Mouse (Mus musculus) retina, postnatal 1 day (tissue): ENCODE measurements around the gene Usp2.

Source experiments
- DNase-seq: peaks from one replicate; pipeline ENCODE4 v3.0.0-alpha.2; 2012

Usp2 gene

DNA sequence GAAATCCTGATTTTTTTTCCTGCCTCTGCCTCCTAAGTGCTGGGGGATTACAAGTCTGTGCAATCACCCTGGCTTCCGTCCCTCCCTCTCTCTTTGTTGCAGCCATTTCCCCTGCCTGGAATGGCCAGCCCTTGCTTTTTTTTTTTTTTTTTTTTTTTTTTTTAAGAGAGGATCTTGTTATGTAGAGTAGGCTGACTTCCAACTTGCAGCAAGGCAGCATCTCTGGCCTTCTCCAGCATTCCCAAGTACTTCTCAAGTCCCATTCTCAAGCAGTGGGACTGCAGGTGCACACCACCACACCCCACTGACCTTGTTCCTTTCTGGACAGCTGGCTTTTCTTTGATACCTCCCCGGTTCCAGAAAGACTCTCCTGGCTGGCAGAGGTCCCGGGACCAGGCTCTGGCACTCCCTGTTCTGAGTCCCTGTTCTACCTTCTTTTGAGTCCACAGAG, 60.6 kb downstream of the Usp2 start:
- no peak for DNase-seq

DNA sequence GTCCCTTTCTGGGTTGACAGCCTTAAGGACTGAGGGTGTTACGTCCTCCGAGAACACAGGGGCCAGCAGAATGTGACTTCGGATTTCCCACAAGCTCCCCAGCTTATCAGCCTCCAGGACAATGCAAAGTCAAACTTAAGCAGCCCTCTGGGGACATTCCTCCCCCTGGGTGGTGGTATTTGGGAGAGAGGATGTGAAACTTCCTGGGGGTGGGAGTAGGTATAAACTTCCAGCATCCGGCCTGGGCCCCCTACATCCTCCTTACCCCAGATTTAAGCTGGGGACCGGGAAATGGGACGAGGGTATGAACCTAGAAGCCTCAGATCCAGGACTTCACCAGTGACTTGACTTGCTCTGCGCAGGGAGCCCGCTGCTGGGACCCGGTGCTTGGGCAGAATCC, 62.8 kb downstream of the Usp2 start:
- no peak for DNase-seq

DNA sequence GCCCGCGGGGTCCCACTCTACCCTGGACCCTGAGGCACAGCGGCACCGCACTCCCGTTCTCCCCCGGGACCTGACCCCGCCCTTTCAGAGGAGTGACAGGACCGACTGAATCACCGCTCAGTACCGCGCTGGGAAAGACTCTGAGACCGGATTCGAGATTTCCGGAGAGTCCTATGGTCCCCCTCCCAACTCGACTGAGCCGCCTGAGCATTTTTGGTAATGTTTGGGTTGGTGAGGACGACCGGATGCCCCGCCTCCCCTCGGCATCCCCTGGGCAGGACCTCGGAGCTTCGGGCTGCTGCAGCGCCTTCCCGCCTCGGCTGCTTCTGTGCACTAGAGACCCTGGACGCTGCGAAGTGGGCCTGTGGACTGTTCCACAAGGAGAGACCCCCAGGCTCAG, 63.2 kb downstream of the Usp2 start:
- peak; percentile 69 for DNase-seq

DNA sequence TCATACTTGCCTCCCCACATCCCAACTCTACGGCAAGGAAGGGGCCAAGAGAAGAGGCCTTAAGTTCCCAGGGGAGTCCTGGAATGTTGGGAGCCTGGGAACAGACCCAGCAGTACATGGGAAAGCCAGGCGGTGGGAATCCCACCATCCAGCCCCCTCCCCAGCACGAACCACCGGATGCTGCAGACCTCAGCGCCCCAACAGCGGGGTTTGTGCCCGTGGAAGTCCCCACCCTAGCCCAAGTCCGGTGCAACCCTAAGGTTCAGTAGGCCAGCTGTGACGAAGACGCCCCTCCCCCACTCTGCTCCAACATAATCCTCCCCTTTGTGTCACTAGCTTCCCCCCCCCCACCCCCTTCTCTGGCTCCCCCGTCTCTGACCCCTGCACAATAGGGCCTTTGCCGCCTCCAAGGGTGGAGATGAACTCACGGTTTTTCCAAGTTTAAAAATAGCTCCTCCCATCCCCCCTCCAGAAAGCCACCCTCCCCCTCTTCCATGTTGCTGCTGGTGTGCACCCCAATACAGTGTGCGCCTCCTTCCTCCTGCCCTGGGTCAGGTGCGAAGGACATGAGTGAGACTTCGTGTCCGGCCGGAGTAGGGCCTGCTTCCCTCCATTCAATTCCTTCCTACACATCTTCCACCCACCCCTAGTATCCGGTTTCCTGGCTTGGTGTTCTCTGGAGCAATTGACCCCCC, 63.9 kb downstream of the Usp2 start:
- DNase-seq, result peak; percentile 84

DNA sequence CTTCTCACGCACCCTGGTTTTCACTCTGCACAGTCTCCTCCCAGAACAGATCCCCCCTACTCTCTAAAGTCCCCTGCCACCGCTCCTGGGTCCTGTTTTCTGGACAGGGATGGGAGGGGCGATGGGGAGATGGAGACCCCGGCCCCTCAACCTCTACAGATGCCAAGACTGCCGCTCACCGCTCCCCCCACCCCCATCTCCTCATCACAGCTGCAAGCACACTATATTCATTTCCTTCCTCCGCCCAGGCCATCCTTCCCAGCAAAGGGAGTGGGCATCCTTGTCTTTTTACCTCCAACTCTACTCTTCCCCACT, 64.4 kb downstream of the Usp2 start:
- DNase-seq, result no peak

DNA sequence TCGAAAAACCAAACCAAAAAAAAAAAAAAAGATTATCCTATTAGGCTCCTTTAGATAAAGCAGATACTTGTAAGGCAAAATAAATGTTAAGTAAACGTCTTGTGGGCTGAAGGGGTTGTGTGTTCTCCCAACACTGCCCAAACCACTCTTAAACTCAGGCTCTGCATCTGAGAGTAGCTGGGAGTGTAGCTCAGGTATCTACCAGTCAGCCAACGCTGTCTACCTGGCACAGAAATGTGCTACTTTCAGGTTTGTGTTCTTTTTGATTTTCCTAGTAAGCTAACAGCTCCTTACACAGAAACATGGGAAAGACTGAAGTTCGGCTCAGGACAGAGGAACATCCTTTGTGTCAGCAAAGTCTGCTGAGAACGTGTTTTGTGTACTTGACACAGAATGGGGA, 65.4 kb downstream of the Usp2 start:
- DNase-seq, result no peak

DNA sequence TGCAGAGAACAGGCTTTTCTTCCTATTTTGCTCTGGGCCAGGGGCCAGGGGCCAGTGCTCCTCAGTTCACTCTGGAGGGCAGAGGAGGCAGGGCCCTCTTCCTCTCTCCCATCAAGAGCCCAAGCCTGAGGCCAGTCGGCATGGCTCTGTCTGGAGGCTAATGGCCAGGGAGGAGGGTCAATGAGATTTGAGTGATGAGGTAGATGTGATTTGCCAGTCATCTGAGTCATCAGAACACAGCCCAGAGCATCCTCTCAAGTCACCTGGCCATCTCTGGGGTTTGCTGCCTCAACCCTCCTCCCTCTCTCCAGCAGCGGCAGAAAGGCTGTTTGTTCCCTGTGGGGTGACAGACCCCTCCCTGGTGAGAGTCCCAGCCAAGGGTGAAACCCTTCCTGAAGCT, 66.5 kb downstream of the Usp2 start:
- DNase-seq, result no peak

DNA sequence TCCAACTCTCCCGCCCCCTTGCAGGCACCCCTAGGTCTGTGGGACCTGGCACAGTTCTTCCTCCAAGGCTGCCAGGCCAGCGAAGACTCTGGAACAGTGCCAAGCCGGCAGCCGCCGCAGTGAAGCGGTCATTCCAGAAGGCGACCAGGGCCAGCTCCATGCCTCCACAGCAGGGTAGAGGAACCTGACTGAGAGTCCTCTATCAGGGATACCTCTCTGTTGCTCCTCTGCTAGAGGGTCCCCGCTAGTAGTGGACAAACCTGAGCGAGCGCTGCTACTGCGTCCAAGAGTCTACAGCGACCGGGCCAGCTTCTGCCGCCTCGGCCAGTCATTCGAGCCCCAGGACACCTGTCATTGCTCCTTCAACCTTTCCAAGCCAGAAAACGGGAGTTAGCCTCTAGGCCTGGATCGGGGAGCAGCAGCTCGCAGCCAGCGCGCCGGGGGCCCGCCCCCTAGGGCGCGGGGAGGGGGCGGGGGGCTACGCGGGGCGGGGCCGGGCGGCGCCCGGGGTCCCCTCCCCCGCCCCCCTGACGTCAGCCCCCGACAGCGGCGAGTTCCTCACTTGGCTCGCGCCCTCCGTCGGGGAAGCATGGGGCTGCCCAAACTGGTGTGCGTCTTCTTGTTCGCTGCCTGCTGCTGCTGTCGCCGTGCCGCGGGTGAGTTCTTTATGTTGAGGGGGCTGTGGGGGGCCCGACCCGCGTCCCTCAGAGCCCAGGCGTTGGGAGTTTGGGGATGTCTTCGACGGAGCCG, 67.5 kb downstream of the Usp2 start, which contains the start of gene Mcam:
Mcam (plus strand) TSS at position 369 of the 750 bp plus-strand sequence.
- peak; percentile 81 for DNase-seq

DNA sequence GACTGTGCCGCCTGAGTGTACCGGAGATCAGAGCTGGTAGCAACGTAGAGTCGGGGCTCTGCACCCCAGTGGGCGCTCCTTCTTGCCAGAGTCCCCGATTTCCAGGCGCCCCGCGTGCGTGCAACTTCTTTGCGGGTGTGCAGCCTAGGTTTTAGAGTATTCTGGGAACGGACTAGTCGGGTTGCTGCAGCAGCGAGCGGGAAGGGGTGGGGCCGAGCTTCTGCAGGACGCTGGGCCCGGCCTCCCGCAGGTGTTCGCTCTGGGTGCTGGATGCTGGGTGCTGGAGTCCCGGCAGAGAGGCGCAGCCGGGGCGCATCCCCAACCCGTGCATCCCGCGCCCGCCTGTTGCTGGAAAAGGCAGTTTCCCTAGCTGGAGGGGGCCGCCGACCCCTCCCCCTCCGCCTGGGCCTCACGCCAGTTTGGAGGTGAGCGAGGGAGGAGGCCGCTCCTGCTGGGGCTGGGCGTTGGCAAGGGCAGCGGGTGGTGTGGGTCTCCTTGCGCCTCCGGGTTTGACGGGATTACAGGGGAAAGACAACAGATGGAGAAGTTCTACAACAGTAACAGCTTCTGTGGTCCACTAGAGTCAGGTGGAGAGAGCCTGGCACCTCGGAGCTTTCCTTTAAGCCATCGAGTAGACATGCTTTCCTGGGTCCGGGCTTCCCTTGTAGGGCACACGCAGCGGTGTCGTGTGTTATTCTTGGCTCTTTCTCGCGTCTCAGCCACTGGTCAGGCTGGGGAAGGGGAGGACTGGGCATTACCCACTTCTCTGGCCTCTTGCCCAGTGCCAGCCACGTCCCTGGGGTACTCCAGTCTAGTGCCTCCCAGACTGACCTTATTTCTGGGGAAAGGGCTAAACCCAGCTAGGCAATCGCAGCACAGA, 68.3 kb downstream of the Usp2 start:
- peak; percentile 68 for DNase-seq

DNA sequence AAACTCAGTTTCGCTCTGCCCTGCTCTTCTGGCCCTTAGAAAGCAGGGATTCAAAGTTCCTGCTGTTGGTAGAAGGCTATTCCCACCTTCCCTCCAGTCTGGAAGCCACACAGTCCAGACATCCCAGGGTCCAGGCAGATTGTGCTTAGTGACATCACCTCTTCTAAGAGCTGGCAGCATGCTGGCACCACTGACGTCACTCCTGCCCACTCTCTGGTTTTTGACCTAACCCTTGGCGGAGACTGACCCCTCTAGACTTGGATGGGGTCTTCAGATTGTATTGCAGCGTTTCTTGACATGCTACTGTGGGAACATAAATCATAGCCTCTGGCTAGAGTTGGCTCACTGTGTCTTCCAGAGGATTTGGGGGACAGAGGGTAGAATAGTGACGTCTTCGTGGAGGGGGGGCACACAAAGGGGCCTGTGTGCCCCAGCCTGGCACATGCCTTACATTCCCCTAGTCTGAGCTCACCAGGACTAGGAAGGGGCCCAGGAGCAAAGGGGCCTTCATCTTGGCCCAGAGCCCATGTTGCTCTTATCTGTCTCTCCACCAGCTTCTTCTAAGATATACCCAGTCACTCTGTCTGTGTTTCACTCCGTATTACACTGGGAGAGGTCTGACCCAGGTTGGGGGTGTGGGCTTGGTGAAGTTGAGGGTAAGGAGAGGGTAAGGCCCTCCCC, 69.0 kb downstream of the Usp2 start:
- peak; percentile 59 for DNase-seq

DNA sequence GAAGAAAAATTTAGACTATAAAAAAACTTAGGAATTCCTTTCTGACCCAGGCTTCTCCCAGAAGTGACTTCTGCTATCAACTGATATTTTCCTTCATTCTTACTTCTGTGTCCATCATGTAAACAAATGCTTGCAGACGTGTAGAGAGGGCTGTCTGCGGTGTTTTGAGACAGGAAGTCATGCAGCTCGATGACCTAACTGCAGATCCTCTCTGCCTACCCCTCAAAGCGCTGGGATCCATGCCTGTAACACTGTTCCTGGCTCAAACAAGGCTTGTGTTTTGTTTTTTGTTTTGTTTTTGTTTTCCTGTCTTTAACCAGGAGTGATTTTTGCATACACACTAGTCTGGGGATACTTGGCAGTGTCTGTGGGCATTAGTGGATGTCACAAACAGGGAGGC, 71.0 kb downstream of the Usp2 start:
- DNase-seq, result no peak

DNA sequence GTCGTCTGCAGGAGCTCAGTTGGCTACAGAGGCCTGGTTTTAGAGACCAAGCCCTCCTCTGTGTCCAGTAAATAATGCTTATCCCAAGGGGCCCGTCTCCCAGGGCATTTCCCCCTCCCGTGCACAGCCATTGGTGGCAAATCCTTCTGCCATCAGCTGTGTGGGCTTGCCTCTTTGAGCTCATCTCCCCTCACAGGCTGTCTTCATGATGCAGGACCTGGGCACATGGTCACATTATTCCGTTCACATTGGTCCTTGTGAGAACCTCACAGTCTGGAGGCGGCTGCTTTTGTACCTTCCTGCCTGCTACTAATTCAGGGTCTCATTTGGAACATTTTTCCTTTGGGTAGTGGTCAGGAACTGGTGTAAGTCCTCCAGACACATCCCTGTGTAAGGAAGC, 75.1 kb downstream of the Usp2 start:
- DNase-seq, result no peak

DNA sequence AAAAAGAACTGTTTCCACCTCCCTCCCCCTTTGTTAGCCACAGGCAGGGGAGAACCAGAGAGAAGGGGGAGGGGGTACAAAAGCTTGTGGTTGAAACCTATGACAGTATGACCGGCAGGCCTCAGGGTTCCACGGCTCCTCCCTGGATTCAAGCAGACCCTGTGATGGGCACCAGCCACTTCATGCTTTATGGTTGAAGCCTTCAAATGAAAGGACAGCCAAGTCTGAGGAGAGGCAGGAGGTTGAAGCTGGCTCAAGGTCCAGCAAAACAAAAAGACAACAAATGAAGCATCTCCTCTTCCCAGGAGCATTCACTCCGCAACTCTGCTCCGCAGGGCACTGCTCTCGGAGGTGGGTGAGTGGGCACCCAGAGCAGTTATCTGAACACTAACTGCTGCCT, 76.6 kb downstream of the Usp2 start:
- no peak for DNase-seq

DNA sequence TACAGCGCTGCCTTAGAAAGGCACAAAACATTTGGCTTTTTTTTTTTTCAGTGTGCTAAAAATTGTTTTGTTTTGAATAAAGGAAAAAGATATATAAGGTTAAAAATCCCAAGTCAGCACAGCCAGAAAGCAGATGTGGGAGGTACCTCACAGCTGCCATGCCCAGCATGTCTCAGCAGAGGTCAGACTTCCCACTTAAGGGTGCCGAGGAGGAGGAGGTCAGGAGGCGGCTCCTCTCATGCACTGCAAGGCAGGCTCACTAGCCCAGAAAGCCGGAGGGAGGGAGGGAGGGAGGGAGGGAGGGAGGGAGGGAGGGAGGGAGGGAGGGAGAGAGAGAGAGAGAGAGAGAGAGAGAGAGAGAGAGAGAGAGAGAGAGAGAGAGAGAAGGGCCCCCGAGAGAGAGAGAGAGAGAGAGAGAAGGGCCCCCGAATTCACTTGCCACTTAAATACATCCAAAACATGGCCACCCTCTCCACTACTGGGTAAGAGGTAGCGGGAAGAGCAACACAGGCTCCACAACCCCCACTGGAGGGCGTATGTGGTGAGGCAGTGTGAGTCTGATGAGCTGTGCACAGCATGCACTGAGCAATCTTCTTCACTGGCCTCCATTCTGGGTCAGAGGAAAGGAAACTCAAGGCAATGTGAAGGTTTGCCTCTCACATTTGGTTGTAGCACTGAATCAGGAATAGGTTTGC, 77.3 kb downstream of the Usp2 start:
- DNase-seq, result peak; percentile 56

DNA sequence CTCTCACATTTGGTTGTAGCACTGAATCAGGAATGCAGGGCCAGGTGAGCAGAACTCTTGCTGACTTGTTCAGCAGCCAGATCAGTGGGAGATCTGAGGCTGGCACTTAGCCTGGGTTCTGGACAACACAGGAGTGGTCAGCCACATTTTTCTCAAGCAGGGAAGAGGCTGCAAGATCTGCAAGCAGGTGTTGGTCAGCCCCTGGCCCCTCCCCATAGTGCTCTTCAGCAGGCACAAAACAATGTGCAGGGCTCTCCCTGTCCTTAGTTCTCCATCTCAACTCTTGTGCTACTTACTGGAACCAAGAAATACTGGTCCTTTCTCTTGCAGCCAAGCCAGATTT, 77.9 kb downstream of the Usp2 start:
- no peak for DNase-seq
